Mouse (Mus musculus) cerebellum, adult 9-10 months (tissue): ENCODE data around the gene Mfng.

Experiments used
- DNase-seq: peaks from one replicate; pipeline ENCODE4 v3.0.0; 2022

The Mfng gene

DNA sequence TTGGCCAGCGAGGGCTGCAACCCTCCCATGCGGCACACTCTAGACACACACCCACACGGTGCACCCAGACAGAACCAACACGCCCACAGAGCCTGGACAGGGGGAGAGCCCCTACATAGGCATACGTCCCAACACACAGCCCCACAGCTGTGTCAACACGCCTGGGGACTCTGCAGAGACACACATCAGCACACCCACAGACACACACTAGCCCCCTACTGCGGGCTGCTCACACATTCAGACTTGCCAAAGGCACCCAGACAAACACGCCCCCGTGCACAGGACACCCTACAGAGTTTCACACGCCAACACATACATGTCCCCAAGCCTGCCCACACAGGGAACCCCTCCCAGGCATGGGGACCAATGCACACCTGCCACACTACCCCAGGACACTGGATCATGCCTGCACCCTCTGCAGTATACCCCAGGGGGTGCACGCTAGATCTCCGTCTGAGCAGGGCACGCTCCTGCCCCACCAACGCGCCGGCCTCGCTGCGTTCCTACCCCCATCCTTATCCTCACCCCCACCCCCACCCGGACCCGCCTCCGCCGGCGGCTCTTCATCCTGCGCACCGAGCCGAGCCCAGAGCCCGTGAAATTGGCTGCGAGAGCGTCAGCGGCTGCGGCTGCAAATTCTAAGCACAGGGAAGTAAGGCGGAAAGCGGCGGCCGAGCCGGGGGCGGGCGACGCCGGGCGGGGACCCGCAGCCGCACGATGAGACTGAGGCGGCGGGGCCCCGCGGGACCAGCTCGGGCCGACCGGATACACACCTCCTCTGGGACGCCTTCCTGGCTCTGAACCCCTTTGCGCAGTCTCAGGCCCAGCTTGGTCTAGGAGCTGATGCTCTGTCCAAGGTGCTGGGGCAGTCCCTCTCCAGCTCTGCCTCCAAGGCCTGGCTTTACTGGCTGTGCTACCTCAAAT is 60.7 kb downstream of the Mfng start:
- DNase-seq = no peak

DNA sequence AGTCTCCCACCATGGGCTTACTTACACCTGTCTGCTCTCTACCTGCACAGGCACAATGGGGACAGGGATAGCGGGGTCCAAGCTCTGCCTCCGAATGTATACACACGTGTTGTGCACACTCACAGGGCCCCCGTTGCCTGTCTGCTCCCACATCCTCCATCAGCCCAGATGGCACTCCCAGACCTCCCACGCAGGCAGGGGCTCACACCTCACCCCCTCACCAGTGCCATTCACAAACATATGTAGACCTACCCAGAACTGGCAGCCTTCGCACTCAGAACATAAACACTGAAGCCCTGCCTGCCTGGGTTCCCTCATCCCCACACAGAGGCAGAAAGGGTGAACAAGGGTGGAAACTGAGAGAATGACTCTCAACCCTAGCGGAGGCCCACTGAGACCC is 61.3 kb downstream of the Mfng start:
- DNase-seq = no peak

DNA sequence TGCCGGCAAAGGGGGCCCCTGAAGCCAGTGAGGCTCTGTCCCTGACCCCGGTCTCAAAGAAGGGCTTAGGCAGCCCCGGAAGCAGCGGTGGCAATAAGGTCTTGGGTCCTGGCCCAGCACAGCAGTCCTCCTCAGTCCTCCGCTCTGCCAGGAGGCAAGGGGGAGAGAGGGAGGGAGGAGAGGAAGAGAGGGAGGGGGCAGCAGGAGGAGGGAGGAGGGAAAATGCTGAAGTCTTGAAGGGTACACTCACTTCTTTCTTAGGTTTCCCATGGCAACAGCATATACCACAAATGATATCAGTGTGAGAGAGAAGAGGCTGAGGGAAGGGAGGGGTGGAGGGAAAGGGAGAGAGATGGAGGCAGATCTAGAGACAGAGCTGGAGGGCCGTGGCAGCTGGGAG is 62.6 kb downstream of the Mfng start:
- DNase-seq = no peak

DNA sequence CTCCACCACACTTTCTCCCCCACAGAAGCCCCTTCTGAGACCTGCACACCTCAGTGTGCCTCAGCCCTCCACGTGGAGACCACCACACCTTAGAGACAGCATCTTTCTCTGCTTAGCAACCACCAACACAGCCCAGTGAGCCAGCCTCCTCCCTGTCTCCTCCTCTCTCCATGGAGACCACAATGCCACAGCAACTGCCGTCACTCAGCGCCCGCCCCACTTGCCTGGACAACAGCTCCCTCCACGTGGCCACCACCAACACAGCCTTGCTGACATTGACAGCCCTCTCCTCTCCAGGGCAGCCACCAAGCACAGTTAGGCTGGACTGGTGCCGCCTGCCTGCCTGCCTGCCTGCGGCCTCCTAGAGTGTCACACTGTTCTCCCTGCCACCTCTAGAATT is 63.5 kb downstream of the Mfng start:
- no peak for DNase-seq

DNA sequence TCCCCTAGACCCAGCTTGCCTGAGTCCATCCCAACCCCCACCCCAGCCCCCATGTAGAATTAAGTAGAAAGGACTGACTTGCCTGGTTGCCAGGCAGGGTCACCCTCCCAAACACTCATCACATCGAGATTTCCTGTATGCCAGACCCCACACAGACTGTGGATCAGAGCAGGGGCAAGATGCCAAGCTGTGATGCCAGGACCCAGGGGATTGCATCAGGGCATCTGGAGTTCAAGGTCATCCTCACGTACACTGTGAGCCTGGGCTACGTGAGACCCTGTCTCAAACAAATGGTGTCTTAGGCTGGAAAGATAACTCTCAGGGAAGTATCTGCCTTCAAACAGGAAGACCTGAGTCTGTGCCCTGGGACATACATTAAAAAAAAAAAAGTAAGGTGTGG is 66.6 kb downstream of the Mfng start:
- no peak for DNase-seq
